Mouse (Mus musculus): Measurements from ENCODE around the gene Fam118a.

- TF ChIP-seq POLR2A (IDR thresholded peaks at IDR 0.05; ENCODE audit: control insufficient read depth in 1 of 2, insufficient read depth in 1 of 2, low read depth in 1 of 2, low read length in 2 of 2, poor library complexity in 1 of 2) (no peak), KAT2A (conservative IDR thresholded peaks at IDR 0.05; ENCODE audit: low read depth, low read length) (no peak), USF1 (IDR thresholded peaks at IDR 0.05; ENCODE audit: low read depth, low read length) (no peak), CTCF (IDR thresholded peaks at IDR 0.05 in 2 of 3, conservative IDR thresholded peaks at IDR 0.05 in 1 of 3; ENCODE audit: control insufficient read depth in 1 of 3, insufficient read depth in 1 of 3, low read depth in 2 of 3, low read length in 3 of 3, poor library complexity in 1 of 3, severe bottlenecking in 1 of 3) (no peak), MAX (IDR thresholded peaks at IDR 0.05; ENCODE audit: low read length) (no peak), ZKSCAN1 (IDR thresholded peaks at IDR 0.05; ENCODE audit: low read depth, low read length) (no peak), MAFK (IDR thresholded peaks at IDR 0.05; ENCODE audit: borderline replicate concordance, low read depth, low read length) (no peak), ETS1 (IDR thresholded peaks at IDR 0.05; ENCODE audit: low read depth, low read length) (no peak)
Measured at GRCm38 (mm10) chr15:85027740-85028139, 1.0 kb upstream of the Fam118a start.

Measured in MEL (cell line).